In the genomic region with DNA sequence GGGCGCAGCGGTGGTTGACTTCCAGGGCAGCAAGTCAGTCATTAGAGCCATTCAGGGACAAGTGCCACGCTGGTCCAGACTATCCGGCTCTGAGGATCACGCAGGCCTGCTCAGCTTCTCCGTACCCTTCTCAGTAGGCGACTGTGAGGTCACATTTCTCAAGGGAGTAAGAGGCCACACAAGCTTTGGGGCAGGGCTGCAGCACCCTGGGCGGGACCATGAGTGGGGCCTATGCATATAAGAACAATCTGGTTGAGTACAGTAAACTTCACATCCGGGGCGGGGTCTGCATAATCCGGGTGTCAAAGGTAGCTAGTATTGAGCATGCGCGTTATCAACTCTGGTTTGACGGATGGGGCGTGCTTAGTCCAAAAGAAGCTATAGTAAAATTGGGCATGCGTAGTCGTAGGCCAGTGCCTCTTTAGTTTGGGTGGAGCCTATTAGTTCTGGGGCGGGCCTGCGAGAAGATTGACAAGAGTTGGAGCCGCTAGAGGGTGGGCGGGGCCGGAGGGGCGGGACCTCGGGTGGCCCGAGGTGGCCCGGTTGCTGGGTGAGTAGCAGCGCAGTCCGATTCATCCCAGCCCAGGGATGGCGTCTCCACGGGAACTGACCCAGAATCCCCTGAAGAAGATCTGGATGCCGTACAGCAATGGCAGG, we compare ENCODE assay signal across 8 mouse cellular contexts. TPM values are rescaled to one million over a fixed set of nuclear protein-coding genes. Genes with fewer than 3 reads are reported as not detected.
DNase-seq lines count a peak whose midpoint lies in the region; ATAC-seq lines count a peak whose summit lies in the region.

TSS of gene Pfkfb4 (plus strand) at position 351 of the 657 bp plus-strand sequence.

- no peaks in the 10 kb centered on the region for H3K9me3 ChIP-seq in lung, embryonic 16.5 days (ENCODE audit: control insufficient read depth, low read length)

- peaks cover 28% of the 10 kb centered on the region for H3K4me1 ChIP-seq in lung, embryonic 16.5 days (replicated peaks; ENCODE audit: control insufficient read depth, insufficient read depth, low read length)

- DNase-seq in MEL-GATA-1-ER (ENCODE audit: extremely low read depth, low read depth): peak; percentile 99
- peak; percentile 89 for DNase-seq in cerebellum, adult 8-10 months
- peak; percentile 99 for DNase-seq in forelimb bud, embryonic 11.5 days (ENCODE audit: low read depth, low spot score)
- peak; percentile 97 for DNase-seq in layer of hippocampus, adult 9-10 months (ENCODE audit: low spot score)
- peak; percentile 69 for DNase-seq in ovary, postnatal 10 days (ENCODE audit: low spot score)
- peak; percentile 91 to 93 for DNase-seq in thymus, postnatal 10 days (ENCODE audit: low spot score in 2 of 2)

- H3K4me2 ChIP-seq in lung, embryonic 16.5 days (ENCODE audit: low read depth, low read length): peak within 1 kb of the TSS; percentile 96

- no peaks in the 10 kb centered on the region for H3K36me3 ChIP-seq in lung, embryonic 16.5 days (ENCODE audit: control insufficient read depth, insufficient read depth, low read length)

- peak within 1 kb of the TSS; percentile 67 for H3K4me3 ChIP-seq in lung, embryonic 16.5 days (ENCODE audit: low read length)

- ATAC-seq in hematopoietic stem cell, adult 5-6 weeks (replicated peaks in 1 of 2; ENCODE audit: insufficient read depth in 1 of 2, low FRiP score in 2 of 2, low TSS enrichment in 1 of 2, low read depth in 1 of 2, poor library complexity in 2 of 2, severe bottlenecking in 2 of 2): peak; percentile 90 to 95
- peak; percentile 96 for ATAC-seq in lung, embryonic 16.5 days (ENCODE audit: low read depth)

- peak within 1 kb of the TSS; percentile 65 for H3K9ac ChIP-seq in lung, embryonic 16.5 days (ENCODE audit: low read length)

- WGBS in lung, embryonic 16.5 days: under 1% methylated on average over 31 of the region's 31 CpGs

- no peaks in the 10 kb centered on the region for H3K27me3 ChIP-seq in lung, embryonic 16.5 days (ENCODE audit: control insufficient read depth, insufficient read depth, low read depth, low read length)

- peak within 1 kb of the TSS; percentile 92 for H3K27ac ChIP-seq in lung, embryonic 16.5 days (ENCODE audit: low read length)

RNA-seq across cellular contexts. Expression of gene Pfkfb4, which starts in this region (rescaled TPM):
- total RNA-seq in hematopoietic stem cell, adult 5-6 weeks (2017): 15.3 and 40.1 TPM in 2 replicates
- 11.9 and 13.0 TPM in 2 replicates for polyA plus RNA-seq in lung, embryonic 16.5 days (2015; fragmentation: Nextera tagmentation; extraction: Ambion mirVana)

Comparison
In these comparisons a context has a peak if more than half of its experiments do, and no peak if none do; other contexts are left out.
1. Peak in every context shown above with its lines: DNase-seq, ATAC-seq, H3K4me3 ChIP-seq and H3K27ac ChIP-seq.